Mouse (Mus musculus): ENCODE results near the gene Arhgap15. TPM values are rescaled to one million over a fixed set of nuclear protein-coding genes. Genes with fewer than 3 reads are reported as not detected.

Gene Arhgap15
- polyA plus RNA-seq, 1 experiment from 2014 or later = 22.6 TPM

DNA sequence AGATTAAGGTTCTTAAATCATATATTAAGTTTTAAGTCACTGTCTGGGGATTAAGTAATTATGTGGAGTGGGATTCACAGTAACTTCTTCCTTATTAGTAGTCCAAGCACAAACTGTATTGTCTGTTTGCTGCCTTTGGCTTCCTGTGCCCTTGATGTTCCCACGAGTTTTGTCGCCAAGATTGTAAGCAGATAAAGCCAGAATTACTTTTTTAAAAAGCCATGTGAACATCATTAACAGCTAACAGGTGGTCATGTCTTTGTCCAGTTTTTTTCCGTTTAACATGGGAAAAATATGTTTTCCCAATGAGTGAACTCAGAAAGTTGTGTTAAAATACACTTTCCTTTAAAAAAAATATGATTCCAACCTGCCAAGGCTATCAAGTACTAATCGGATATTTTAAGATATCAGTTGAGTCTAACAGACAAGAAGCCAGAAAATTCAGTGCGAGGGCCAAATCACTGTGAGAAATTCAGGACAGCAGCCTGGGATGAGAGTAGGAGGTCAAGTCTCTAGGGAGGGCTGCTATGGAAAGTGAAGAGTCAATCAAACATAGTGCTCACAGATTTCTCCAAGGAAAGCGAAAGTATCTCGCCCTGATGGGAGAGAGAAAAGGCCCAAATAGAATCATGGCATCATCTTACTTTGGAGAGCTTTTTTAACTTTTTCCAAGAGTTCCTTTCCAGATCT lies 319.7 kb downstream of the Arhgap15 start:
- H3K79me2 ChIP-seq (ENCODE audit: inconsistent target) = no peaks in the 10 kb centered on the region
- H3K36me3 ChIP-seq (ENCODE audit: inconsistent target) = no peaks in the 10 kb centered on the region
- WGBS (ENCODE audit: missing documents) = 96% methylated on average over 7 of the region's 7 CpGs
- H3K4me3 ChIP-seq (ENCODE audit: inconsistent target) = no peak overlapping the region
- H3K27ac ChIP-seq = no peak overlapping the region

DNA sequence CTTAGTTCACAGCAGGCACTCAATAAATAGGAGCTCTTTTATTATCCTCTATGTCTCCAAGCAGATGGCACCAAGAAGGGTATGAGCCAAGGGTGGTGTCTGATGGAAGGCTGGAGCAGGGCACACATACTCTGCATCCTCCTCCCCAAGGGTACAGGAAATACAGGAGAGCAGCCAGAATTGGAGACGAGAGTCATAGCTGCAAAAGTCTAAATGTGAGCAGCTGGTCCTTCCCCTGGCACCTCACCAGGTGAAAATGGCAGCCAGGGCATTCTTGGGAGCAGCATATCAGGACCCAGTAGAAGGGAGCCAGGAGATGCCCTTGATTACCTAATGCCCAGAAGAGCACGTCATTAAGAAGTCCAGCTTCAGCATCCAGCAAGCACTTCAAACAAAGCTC lies 320.3 kb downstream of the Arhgap15 start:
- no peak overlapping the region for H3K27ac ChIP-seq
- no peaks in the 10 kb centered on the region for H3K79me2 ChIP-seq (ENCODE audit: inconsistent target)
- H3K36me3 ChIP-seq (ENCODE audit: inconsistent target) = no peaks in the 10 kb centered on the region
- WGBS (ENCODE audit: missing documents) = 92% methylated on average over 2 of the region's 2 CpGs
- no peak overlapping the region for H3K4me3 ChIP-seq (ENCODE audit: inconsistent target)

DNA sequence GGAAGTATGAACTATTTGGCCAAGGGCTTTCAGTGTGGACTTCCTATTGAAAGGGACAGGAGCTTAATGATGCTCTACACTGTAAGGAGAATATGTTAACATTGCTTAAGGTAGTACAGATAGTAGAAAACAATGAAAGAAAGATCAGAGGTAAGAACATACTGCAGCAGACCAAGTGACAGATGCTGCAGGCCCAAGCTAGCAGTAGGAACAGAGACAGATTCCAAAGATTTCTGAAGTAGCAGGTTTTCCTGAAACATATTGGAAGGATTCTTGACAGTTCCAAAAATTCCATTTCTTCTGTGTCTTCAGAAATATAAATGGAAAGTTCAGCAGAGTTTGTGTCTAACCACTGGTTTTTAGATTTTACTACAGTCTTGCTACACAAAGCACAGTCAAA lies 327.9 kb downstream of the Arhgap15 start:
- H3K79me2 ChIP-seq (ENCODE audit: inconsistent target) = no peaks in the 10 kb centered on the region
- H3K27ac ChIP-seq = no peak overlapping the region
- no peaks in the 10 kb centered on the region for H3K36me3 ChIP-seq (ENCODE audit: inconsistent target)
- no peak overlapping the region for H3K4me3 ChIP-seq (ENCODE audit: inconsistent target)

DNA sequence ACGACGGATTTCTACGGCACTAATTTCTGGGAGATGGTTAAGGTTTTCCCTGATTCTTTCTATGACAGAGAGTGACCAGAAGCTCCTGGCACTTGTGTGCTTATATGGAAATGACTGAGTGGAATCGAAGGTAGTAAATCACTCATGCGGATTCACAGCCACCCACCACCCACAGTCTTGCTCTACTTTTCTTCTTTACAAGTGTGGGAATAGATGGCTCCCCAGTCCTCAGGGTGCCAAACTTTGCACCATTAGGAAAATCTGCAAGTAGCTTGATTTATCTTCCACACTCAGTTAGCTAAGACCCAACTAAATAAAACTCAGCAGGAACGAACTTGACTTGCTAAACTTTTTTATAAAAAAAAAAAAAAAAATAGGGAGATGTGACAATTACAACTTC lies 331.9 kb downstream of the Arhgap15 start:
- Histone ChIP-seq H3K27ac (no peak overlapping the region), H3K4me3 (ENCODE audit: inconsistent target) (no peak overlapping the region), H3K79me2 (ENCODE audit: inconsistent target) (no peaks in the 10 kb centered on the region), H3K36me3 (ENCODE audit: inconsistent target) (no peaks in the 10 kb centered on the region)
- whole genome bisulfite sequencing (ENCODE audit: missing documents) = 92% methylated on average over 6 of the region's 6 CpGs

DNA sequence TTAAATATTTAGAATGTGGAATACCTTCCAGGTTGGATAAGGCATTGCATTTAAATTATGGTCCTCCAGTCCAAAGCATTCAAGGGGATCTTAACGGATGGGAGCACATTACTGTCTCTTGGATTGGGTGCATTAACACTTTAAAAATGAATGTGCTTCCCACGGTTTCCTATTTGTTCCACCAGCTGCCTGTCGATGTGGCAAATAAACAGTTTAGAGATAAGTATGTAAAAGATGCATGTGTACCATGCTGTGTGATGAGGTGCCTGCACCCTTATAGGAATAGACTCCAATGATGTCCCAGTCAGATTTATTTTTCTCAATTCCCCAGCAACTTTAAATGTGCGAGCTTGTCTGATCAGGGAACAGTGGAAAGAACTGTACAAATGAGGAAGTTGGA lies 332.6 kb downstream of the Arhgap15 start:
- no peak overlapping the region for H3K27ac ChIP-seq
- WGBS (ENCODE audit: missing documents) = 98% methylated on average over 4 of the region's 4 CpGs
- H3K79me2 ChIP-seq (ENCODE audit: inconsistent target) = no peaks in the 10 kb centered on the region
- no peaks in the 10 kb centered on the region for H3K36me3 ChIP-seq (ENCODE audit: inconsistent target)
- no peak overlapping the region for H3K4me3 ChIP-seq (ENCODE audit: inconsistent target)

DNA sequence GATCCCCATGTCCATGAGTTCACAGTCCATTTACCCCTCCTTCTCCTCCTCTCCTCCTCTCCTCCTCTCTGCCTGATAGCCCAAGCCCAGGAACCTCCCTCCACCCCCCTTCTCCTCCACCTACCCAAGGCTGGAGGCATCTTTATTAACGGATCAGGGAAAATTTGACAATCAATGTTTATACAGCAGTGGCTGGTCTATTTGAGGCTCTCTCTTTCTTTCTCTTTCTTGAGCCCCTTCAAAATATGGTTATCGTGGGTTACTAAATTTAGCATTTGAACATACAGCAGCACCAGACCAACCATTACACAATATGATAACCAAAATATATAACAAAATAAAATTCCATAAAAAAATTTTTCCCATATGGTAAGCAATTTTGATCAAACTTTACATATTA lies 335.8 kb downstream of the Arhgap15 start:
- no peaks in the 10 kb centered on the region for H3K36me3 ChIP-seq (ENCODE audit: inconsistent target)
- 72% methylated on average over 2 of the region's 2 CpGs for WGBS (ENCODE audit: missing documents)
- H3K4me3 ChIP-seq (ENCODE audit: inconsistent target) = no peak overlapping the region
- no peaks in the 10 kb centered on the region for H3K79me2 ChIP-seq (ENCODE audit: inconsistent target)
- no peak overlapping the region for H3K27ac ChIP-seq

DNA sequence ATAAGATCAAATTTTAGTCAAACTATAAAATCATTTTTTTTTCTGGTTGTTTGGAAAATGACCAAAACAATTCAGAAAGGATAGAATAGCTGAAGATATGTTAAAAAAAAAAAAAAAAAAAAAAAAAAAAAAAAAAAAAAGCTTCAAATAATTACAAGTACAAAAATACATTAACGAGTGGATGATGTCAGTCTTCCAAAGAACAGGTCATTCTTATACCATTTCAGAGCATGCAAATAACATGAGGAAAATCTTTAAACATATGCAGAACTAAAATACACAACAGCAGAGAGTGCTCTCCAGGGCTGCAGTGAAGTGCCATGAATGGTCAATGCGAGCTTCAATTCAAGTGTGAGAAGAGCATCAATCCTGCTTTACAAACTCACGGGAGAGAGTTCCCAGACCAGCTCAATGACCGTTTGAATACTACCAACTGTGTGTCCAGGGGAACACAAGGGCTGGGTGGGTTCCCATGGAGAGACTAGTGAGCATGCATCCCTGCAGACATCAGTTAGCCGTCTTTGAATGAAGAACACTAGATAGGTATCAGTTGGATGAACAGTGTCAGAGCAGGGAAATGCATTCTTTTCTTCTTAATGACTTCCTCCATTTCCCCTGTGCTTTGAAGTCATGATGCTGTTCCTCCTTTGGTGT lies 337.9 kb downstream of the Arhgap15 start:
- H3K4me3 ChIP-seq (ENCODE audit: inconsistent target) = no peak overlapping the region
- H3K79me2 ChIP-seq (ENCODE audit: inconsistent target) = no peaks in the 10 kb centered on the region
- H3K36me3 ChIP-seq (ENCODE audit: inconsistent target) = no peaks in the 10 kb centered on the region
- WGBS (ENCODE audit: missing documents) = 91% methylated on average over 5 of the region's 5 CpGs
- H3K27ac ChIP-seq = no peak overlapping the region

DNA sequence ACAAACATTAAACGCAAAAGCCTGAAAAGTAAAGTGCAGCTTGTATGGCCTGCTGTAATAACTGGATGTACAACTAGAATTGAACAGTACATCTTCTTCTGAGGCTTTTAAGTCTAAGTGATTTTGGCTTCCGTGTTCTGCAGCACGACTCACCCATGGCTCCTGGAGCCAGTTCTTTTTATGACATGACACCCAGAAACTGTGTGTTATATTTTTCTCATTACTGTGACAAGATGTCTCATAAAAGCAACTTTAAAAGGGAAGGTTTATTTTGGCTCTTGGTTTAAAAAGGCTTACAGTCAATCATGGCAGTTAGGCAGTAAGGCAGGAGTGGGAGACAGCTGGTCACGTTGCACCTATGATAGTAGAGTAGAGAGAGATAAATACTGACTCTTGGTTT lies 349.9 kb downstream of the Arhgap15 start:
- no peak overlapping the region for H3K4me3 ChIP-seq (ENCODE audit: inconsistent target)
- no peak overlapping the region for H3K27ac ChIP-seq
- 96% methylated on average over 4 of the region's 4 CpGs for WGBS (ENCODE audit: missing documents)
- H3K79me2 ChIP-seq (ENCODE audit: inconsistent target) = no peaks in the 10 kb centered on the region
- no peaks in the 10 kb centered on the region for H3K36me3 ChIP-seq (ENCODE audit: inconsistent target)

DNA sequence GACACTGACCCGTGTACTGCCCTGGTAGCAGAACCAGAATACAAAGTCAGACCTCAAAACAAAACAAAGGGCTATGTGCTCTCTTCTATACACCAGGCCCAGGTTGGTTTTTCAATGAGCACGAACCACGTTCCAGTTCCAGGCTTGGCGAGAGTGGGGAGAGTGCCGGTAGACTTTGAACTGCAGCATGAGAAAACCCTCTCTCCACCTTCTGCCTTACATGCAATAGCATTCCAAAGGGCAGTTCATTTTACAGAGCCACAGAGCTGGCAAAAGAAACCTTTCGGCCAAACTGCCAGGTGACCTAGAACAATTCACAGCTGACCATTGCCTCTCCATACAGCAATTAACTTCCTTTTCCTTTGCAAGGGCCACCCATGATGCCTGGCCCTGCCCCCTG lies 353.7 kb downstream of the Arhgap15 start:
- 93% methylated on average over 6 of the region's 6 CpGs for WGBS (ENCODE audit: missing documents)
- H3K79me2 ChIP-seq (ENCODE audit: inconsistent target) = no peaks in the 10 kb centered on the region
- no peaks in the 10 kb centered on the region for H3K36me3 ChIP-seq (ENCODE audit: inconsistent target)
- no peak overlapping the region for H3K27ac ChIP-seq
- H3K4me3 ChIP-seq (ENCODE audit: inconsistent target) = no peak overlapping the region

DNA sequence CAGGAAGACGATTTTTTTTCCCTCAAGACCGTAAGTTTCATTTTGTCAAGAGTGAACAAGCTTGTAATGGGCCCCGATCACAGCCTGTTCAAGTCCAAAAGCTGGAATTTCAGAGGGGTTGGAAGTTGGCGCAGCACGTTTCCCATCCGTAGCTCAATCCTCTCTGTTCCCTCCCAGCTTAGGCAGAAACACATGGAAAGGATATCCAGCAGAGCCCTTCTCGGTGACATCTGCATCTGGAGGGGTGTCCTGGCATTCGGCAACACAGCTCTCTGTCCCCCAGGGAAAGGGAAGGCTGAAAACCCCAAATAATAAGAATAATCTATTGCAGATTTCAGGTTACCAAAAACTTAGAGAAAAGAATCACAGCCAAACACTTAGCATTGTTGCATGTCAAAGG lies 354.7 kb downstream of the Arhgap15 start:
- no peaks in the 10 kb centered on the region for H3K79me2 ChIP-seq (ENCODE audit: inconsistent target)
- H3K27ac ChIP-seq = no peak overlapping the region
- no peaks in the 10 kb centered on the region for H3K36me3 ChIP-seq (ENCODE audit: inconsistent target)
- no peak overlapping the region for H3K4me3 ChIP-seq (ENCODE audit: inconsistent target)
- WGBS (ENCODE audit: missing documents) = 96% methylated on average over 8 of the region's 8 CpGs

DNA sequence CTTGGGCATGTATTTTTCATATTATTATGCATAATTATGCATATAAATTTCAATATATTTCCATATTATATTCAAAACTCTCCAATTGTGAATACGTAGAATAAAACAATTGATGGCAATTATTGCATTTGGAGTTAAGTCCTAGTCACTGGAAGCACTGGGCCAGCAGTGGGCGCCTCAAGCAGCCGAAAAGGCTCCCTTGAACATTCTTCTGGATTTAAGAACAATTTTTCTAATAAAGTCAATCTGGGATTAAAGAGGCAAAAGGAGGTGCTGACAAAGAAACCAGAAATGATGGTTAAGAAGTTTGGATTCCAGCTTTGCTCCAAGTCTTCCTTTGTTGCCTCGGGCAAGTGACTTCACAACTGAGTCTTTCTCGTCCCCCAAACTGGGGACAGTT lies 355.1 kb downstream of the Arhgap15 start:
- Histone ChIP-seq H3K27ac (no peak overlapping the region), H3K79me2 (ENCODE audit: inconsistent target) (no peaks in the 10 kb centered on the region), H3K4me3 (ENCODE audit: inconsistent target) (no peak overlapping the region), H3K36me3 (ENCODE audit: inconsistent target) (no peaks in the 10 kb centered on the region)
- 100% methylated on average over 5 of the region's 5 CpGs for WGBS (ENCODE audit: missing documents)

DNA sequence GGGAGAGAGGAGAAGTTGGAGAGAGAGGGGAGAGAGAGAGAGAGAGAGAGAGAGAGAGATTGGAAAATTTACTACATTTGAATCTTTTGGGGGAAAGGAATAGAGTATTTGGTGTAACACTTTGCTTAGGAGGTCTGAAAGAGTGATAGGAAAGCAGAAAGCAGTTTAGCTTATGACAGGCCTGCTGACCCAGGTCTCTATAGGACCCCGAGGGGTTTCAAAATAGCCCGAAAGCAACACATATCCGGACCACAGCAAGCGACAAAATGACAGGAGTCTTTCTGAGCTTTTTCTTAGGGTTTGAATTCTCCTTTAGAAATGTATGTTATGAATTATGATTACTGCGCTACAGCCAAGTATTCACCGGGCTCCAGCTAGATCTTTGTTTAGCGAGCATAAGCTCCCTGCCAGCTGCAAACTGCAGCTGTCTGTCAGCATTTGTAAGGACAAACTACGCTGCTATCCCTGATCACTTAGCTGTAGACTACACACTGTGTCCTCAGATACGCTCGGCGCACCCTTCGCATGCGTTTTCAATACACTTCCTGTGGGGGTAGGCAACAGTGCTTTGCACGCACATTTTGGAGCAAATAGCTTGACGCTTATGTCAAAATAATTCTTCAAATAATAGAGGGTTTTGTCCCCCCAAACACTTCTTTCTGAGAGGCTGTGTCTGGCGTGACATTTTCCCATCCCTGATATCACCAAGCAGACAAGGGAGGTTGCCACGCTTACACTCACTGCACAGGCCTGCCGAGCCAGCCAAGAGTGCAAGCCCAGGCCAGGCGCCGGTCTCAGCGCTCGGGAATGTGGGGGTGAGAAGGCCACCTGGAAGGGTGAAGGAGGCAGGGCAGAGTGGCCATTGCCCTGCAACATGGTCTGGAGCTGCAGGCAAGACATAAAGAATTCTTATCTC lies 355.9 kb downstream of the Arhgap15 start:
- Histone ChIP-seq H3K36me3 (ENCODE audit: inconsistent target) (no peaks in the 10 kb centered on the region), H3K27ac (no peak overlapping the region), H3K79me2 (ENCODE audit: inconsistent target) (no peaks in the 10 kb centered on the region), H3K4me3 (ENCODE audit: inconsistent target) (no peak overlapping the region)
- WGBS (ENCODE audit: missing documents) = 96% methylated on average over 22 of the region's 22 CpGs

DNA sequence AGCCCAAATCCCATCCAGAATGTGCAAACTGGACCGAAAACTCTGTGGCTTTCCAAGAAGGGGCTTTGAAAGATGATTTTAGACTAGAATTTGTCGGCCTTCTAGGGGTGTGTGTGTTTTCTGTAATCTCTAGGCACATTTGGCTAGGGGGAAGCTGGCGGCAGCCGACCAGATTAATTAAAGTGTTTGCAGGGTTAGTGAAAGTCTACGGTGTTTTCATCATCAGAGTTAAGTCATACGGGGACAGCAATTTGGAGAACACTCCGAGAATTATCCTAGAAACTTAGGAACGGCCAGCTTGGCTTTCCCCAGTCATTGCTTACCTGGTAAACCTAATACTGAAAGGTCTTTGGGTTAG lies 356.6 kb downstream of the Arhgap15 start:
- Histone ChIP-seq H3K4me3 (ENCODE audit: inconsistent target) (no peak overlapping the region), H3K79me2 (ENCODE audit: inconsistent target) (no peaks in the 10 kb centered on the region), H3K27ac (no peak overlapping the region), H3K36me3 (ENCODE audit: inconsistent target) (no peaks in the 10 kb centered on the region)
- 92% methylated on average over 7 of the region's 8 CpGs for WGBS (ENCODE audit: missing documents)

DNA sequence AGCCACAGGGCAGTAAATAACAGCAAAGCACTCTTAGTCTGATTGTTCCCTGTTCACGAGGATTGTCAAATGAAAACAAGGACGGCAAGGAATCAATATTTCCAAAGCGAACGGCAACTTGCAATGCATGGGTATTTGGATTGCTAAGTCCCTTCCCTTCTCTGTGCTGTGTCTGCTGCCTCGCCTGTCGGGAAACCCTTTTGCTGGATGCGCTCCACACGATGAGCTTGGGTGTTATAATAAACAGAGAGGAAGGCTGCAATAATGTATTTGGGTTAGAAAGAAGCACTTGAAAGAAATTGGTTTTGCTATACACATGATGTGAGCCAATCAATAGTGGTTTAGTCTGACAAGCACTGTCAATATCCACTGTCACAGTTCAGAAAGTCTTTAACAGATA lies 357.7 kb downstream of the Arhgap15 start:
- H3K4me3 ChIP-seq (ENCODE audit: inconsistent target) = no peak overlapping the region
- no peak overlapping the region for H3K27ac ChIP-seq
- WGBS (ENCODE audit: missing documents) = 91% methylated on average over 8 of the region's 8 CpGs
- no peaks in the 10 kb centered on the region for H3K79me2 ChIP-seq (ENCODE audit: inconsistent target)
- no peaks in the 10 kb centered on the region for H3K36me3 ChIP-seq (ENCODE audit: inconsistent target)

DNA sequence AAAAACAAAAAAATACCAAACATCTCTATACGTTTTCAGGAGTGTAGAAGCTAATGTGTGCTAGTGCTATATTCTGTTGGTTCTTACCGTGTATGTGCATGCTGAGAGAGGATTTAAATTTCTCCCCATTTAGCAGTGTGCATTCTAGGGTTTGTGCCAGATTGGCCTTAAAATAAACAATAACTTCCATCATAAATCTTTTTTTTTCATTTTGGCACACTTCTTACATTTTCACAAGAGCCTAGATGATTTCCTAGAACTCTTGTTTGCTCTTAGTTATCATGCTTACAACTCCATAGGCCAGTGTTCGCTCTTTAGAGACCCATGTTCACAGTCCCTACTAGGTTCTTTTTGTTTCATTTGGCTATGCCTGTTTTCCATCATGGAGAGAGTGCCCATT lies 362.7 kb downstream of the Arhgap15 start:
- Histone ChIP-seq H3K27ac (no peak overlapping the region), H3K79me2 (ENCODE audit: inconsistent target) (no peaks in the 10 kb centered on the region), H3K36me3 (ENCODE audit: inconsistent target) (no peaks in the 10 kb centered on the region), H3K4me3 (ENCODE audit: inconsistent target) (no peak overlapping the region)
- WGBS (ENCODE audit: missing documents) = 94% methylated on average over 3 of the region's 3 CpGs
